Mouse (Mus musculus) bone marrow, adult 2 months (tissue): ENCODE results near the gene Sh3d19.

Source experiments
- CTCF ChIP-seq: fragments of 200-500 bp; IDR thresholded peaks from 2 replicates; pipeline ENCODE4 v1.5.1; 2011; ENCODE audit warnings: low read length, control low read depth; ENCODE audit not compliant: control insufficient read depth, insufficient read depth
- POLR2A ChIP-seq: fragments of 200-500 bp; IDR thresholded peaks from 2 replicates; pipeline ENCODE4 v1.6.1; 2011; ENCODE audit warnings: low read depth, mild to moderate bottlenecking, control low read depth, low read length, borderline replicate concordance; ENCODE audit not compliant: control insufficient read depth

- TF ChIP-seq CTCF (no peak), POLR2A (no peak)
Observed at GRCm38 (mm10) chr3:86093907-86094306, 123.0 kb downstream of the Sh3d19 start.
